Mouse (Mus musculus) testis, adult 2 months (tissue): ENCODE results near the gene Best1. TPM values are rescaled to one million over a fixed set of nuclear protein-coding genes. Genes with fewer than 3 reads are reported as not detected.

Experiments
- H3K27ac ChIP-seq: fragments of 200-500 bp; 2 replicates; pipeline ENCODE4 v1.5.1; 2012; ENCODE audit warnings: low read depth, low read length; ENCODE audit not compliant: control insufficient read depth, insufficient read depth
- H3K27me3 ChIP-seq: fragments of 200-500 bp; 2 replicates; pipeline ENCODE4 v1.6.1; 2012; ENCODE audit warnings: mild to moderate bottlenecking, low read length, moderate library complexity; ENCODE audit not compliant: control insufficient read depth, insufficient read depth
- H3K36me3 ChIP-seq: fragments of 200-500 bp; 2 replicates; pipeline ENCODE4 v1.6.1; 2012; ENCODE audit warnings: mild to moderate bottlenecking, low read length; ENCODE audit not compliant: control insufficient read depth, insufficient read depth
- H3K4me1 ChIP-seq: fragments of 200-500 bp; 2 replicates; pipeline ENCODE4 v1.6.1; 2012; ENCODE audit warnings: low read length; ENCODE audit not compliant: control insufficient read depth, insufficient read depth
- H3K4me3 ChIP-seq: fragments of 200-500 bp; 2 replicates; pipeline ENCODE4 v1.5.1; 2012; ENCODE audit warnings: low read depth, mild to moderate bottlenecking, low read length, moderate library complexity, mixed read lengths; ENCODE audit not compliant: control insufficient read depth
- CTCF ChIP-seq: fragments of 200-500 bp; IDR thresholded peaks from 2 replicates; pipeline ENCODE4 v1.5.1; 2012; ENCODE audit warnings: low read depth, mild to moderate bottlenecking, inconsistent platforms, low read length, moderate library complexity; ENCODE audit not compliant: control insufficient read depth, insufficient read depth, insufficient replicate concordance
- POLR2A ChIP-seq: fragments of 200-500 bp; IDR thresholded peaks from 2 replicates; pipeline ENCODE4 v1.6.1; 2012; ENCODE audit warnings: low read depth, mild to moderate bottlenecking, inconsistent platforms, low read length, moderate library complexity; ENCODE audit not compliant: control insufficient read depth
- polyA plus RNA-seq: library from polyadenylated mRNA; depleted of rRNA; stranded (reverse); fragments of >200 nt; gene quantifications from 2 replicates; pipeline ENCODE4 v1.2.3, GENCODE M21; 2012

Best1 gene
- polyA plus RNA-seq, 1 experiment = 362 TPM

DNA sequence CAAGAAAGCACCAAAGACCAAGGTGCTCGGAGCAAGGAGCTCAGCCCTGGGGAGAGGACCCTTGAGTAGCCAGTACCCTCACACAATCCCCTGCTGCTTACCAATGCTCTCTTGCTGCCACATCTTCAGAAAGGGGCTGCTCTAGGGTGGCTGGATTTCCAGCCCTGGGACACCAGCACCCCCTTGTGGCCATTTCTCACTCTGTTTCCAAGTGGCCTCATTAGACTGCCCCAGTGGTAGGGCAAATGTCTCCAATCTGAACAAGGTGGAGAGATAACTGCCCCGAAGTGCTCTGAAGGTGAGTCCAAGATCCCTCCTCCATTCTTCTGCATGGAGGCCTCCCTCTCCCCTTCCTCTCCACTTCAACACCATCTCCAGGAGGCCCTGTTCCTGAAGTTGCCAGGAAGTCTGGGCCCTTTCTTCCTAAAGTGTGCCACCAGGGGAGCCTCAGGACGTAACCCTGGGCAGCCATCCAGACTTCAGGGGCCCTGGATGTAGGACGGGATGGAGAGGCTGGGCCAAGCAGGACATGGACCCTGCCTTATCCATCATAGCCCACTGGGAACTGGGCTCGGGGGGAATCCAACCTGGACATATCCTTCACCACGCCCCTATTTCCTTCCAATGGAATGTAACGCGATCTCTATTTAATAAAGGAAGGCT is 33.5 kb upstream of the Best1 start:
- no peak overlapping the region for H3K27ac ChIP-seq
- no peak for TF ChIP-seq POLR2A
- peak; percentile 71 for TF ChIP-seq CTCF
- H3K4me3 ChIP-seq = no peak overlapping the region
- no peaks in the 10 kb centered on the region for H3K4me1 ChIP-seq
- no peaks in the 10 kb centered on the region for H3K36me3 ChIP-seq
- no peaks in the 10 kb centered on the region for H3K27me3 ChIP-seq

GRCm38 (mm10) chr19:10034356-10034755 is 32.9 kb upstream of the Best1 start:
- Histone ChIP-seq H3K4me3 (no peak overlapping the region), H3K27ac (no peak overlapping the region), H3K27me3 (no peaks in the 10 kb centered on the region), H3K36me3 (no peaks in the 10 kb centered on the region), H3K4me1 (no peaks in the 10 kb centered on the region)
- no peak for TF ChIP-seq POLR2A
- TF ChIP-seq CTCF = no peak

GRCm38 (mm10) chr19:10033211-10033973 is 32.0 kb upstream of the Best1 start:
- TF ChIP-seq POLR2A (no peak), CTCF (peak; percentile 71; the same call in 1 of the 2 replicates)
- H3K36me3 ChIP-seq = no peaks in the 10 kb centered on the region
- no peaks in the 10 kb centered on the region for H3K4me1 ChIP-seq
- no peak overlapping the region for H3K4me3 ChIP-seq
- H3K27ac ChIP-seq = no peak overlapping the region
- H3K27me3 ChIP-seq = no peaks in the 10 kb centered on the region

DNA sequence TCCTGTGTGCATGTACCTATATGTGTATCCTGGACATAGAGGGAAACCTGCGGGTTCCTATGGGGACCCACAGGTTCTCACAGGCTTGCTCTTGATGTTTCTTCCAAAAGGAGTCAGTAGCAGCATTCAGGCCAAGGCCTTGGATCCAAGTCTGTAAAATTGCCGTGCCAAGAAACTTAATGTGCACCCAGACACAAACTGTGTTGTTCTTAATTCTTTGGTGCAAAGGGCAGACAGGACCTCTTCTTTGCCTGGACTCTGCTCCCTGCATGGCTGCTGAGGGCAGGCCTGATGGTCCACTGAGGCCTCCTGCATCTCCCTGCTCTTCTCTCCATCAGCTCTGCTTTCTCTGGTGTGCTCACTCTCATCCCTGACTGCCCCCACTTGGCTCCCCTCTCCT is 28.3 kb upstream of the Best1 start:
- H3K4me3 ChIP-seq = no peak overlapping the region
- TF ChIP-seq POLR2A (no peak), CTCF (no peak)
- no peak overlapping the region for H3K27ac ChIP-seq
- no peaks in the 10 kb centered on the region for H3K36me3 ChIP-seq
- H3K27me3 ChIP-seq = no peaks in the 10 kb centered on the region
- peaks cover 2% of the 10 kb centered on the region; the same call in 1 of the 2 replicates for H3K4me1 ChIP-seq

- Histone ChIP-seq H3K36me3 (no peaks in the 10 kb centered on the region), H3K27me3 (no peaks in the 10 kb centered on the region), H3K4me1 (peaks cover 4% of the 10 kb centered on the region; the same call in 1 of the 2 replicates), H3K4me3 (no peak overlapping the region), H3K27ac (peak overlapping the region; percentile 18)
- TF ChIP-seq POLR2A (no peak), CTCF (no peak)
These were observed 23.9 kb upstream of the Best1 start for GRCm38 (mm10) chr19:10025169-10025875.

- TF ChIP-seq POLR2A (no peak), CTCF (no peak)
- Histone ChIP-seq H3K4me1 (peaks cover 6% of the 10 kb centered on the region), H3K4me3 (no peak overlapping the region), H3K27me3 (no peaks in the 10 kb centered on the region), H3K36me3 (no peaks in the 10 kb centered on the region), H3K27ac (peak overlapping the region; percentile 61; the same call in 1 of the 2 replicates)
These were observed 21.9 kb upstream of the Best1 start for GRCm38 (mm10) chr19:10023304-10023758.
